Mouse (Mus musculus): Measurements from ENCODE around the gene Pygo2. TPM values are rescaled to one million over a fixed set of nuclear protein-coding genes. Genes with fewer than 3 reads are reported as not detected.

The Pygo2 gene
- polyA plus RNA-seq, 2 experiments, result 58.3 to 83.4 TPM

DNA sequence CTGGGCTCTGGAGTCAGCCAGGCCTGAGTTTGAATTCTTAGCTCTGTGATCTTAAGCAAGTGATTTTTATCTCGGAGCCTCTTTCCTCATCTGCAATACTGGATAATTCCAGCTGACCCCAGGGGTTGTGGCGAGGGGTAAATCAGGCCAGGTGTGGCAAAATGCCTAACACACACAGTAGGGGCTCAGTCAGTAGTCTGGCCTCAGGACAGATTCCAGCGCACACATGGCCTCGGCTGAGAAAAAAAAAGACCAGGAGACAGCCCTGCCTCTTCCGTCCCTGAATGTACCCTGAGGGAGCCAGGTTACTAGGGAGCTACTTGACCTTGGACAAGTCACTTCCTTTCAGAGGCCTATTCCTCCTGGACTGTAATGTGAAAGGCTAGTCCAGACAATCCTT is 47.1 kb upstream of the Pygo2 start:
- Histone ChIP-seq H3K27me3 (ENCODE audit: control insufficient read depth, insufficient read depth, low read length) (no peaks in the 10 kb centered on the region), H3K36me3 (ENCODE audit: control insufficient read depth, insufficient read depth, low read length) (no peaks in the 10 kb centered on the region), H3K4me3 (replicated peaks; ENCODE audit: low read length) (no peak overlapping the region), H3K9me3 (ENCODE audit: control insufficient read depth, low read length) (no peaks in the 10 kb centered on the region), H3K4me1 (ENCODE audit: control insufficient read depth, insufficient read depth, low read length) (peaks cover 17% of the 10 kb centered on the region), H3K4me2 (replicated peaks; ENCODE audit: low read depth, low read length, severe bottlenecking) (no peak overlapping the region), H3K9ac (ENCODE audit: low read depth, low read length, severe bottlenecking) (no peak overlapping the region), H3K27ac (replicated peaks; ENCODE audit: low read depth, low read length) (no peak overlapping the region)
- no peak for DNase-seq (ENCODE audit: low spot score)
- WGBS, result 85% methylated on average over 5 of the region's 5 CpGs
- ATAC-seq (ENCODE audit: low FRiP score, low read depth), result no peak
- TF ChIP-seq POLR2A (IDR thresholded peaks at IDR 0.05; ENCODE audit: borderline replicate concordance, extremely low read depth, insufficient read depth, insufficient read length), result no peak

DNA sequence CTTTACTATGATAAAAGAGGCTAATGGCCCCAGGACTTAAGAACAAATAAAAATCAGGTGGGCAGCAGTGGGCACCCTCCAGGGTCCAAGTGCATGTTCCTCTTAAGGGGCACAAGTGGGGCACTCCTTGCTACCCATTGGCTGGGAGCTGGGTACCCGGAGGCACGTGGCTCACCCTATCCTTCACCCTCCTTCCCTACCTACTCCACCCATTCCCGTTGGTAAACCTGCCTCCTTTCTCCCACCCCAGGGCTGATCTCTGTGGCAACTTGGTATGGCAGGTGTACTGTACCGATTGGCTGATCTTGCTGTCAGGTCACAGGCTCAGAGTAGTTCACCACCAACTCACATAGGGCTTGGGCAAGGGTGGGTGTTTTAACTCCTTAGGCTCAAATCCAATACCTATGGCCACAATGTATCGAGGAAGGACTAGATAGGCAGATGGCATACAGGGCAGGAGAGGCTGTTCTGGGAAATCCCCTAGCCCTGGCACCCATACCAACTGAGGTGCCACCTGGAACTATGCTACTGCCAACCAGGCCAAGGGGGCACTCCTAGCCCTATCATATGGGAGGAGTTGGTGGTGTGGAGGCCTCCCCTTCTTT is 46.3 kb upstream of the Pygo2 start:
- no peaks in the 10 kb centered on the region for H3K36me3 ChIP-seq (ENCODE audit: control insufficient read depth, insufficient read depth, low read length)
- no peaks in the 10 kb centered on the region for H3K9me3 ChIP-seq (ENCODE audit: control insufficient read depth, low read length)
- H3K4me2 ChIP-seq (replicated peaks; ENCODE audit: low read depth, low read length, severe bottlenecking), result no peak overlapping the region
- no peak overlapping the region for H3K27ac ChIP-seq (replicated peaks; ENCODE audit: low read depth, low read length)
- DNase-seq (ENCODE audit: low spot score), result no peak
- H3K4me3 ChIP-seq (replicated peaks; ENCODE audit: low read length), result no peak overlapping the region
- no peak for ATAC-seq (ENCODE audit: low FRiP score, low read depth)
- 87% methylated on average over 5 of the region's 5 CpGs for WGBS
- TF ChIP-seq POLR2A (IDR thresholded peaks at IDR 0.05; ENCODE audit: borderline replicate concordance, extremely low read depth, insufficient read depth, insufficient read length), result no peak
- H3K9ac ChIP-seq (ENCODE audit: low read depth, low read length, severe bottlenecking), result no peak overlapping the region
- no peaks in the 10 kb centered on the region for H3K27me3 ChIP-seq (ENCODE audit: control insufficient read depth, insufficient read depth, low read length)
- peaks cover 12% of the 10 kb centered on the region for H3K4me1 ChIP-seq (ENCODE audit: control insufficient read depth, insufficient read depth, low read length)

DNA sequence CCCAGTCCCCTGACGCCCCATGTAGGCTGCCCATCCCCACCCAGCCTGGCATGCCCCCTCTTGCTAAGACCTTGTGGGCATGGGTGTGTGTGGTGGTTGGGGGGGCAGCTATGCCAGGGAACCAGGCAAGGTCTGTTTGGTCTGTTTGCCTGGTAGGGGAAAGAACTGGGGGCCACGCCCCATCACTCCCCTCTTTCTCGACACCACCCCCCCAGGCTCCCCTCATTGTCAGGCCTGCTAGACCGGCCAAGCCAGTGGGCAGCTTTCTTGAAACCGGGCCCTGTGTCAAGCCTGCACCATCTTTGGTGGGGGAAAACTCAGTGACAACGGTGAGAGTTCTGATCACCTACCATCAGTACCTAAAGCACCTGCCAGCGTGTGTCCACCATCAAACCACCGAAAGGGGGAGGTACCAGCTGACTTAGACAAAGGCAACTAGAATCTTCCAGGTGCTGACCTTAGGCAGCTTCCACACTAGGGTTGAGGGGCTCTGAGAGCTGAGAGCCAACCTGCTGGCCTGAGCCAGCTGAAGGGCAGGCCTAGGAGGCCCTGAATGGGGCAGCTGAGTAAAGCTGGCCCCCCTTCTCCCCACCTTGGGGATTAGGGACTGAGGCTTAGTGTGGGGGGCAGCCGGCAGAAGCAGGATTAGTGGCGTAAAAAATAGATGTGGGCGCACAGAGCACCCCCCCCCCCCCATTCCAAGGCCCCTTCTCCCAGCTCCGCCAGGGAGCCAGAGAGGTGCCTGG is 45.5 kb upstream of the Pygo2 start:
- no peak for TF ChIP-seq POLR2A (IDR thresholded peaks at IDR 0.05; ENCODE audit: borderline replicate concordance, extremely low read depth, insufficient read depth, insufficient read length)
- 63% methylated on average over 11 of the region's 12 CpGs for WGBS
- Histone ChIP-seq H3K27ac (replicated peaks; ENCODE audit: low read depth, low read length) (no peak overlapping the region), H3K4me1 (ENCODE audit: control insufficient read depth, insufficient read depth, low read length) (peaks cover 8% of the 10 kb centered on the region), H3K9ac (ENCODE audit: low read depth, low read length, severe bottlenecking) (no peak overlapping the region), H3K9me3 (ENCODE audit: control insufficient read depth, low read length) (no peaks in the 10 kb centered on the region), H3K36me3 (ENCODE audit: control insufficient read depth, insufficient read depth, low read length) (no peaks in the 10 kb centered on the region), H3K4me2 (replicated peaks; ENCODE audit: low read depth, low read length, severe bottlenecking) (no peak overlapping the region), H3K27me3 (ENCODE audit: control insufficient read depth, insufficient read depth, low read length) (no peaks in the 10 kb centered on the region), H3K4me3 (replicated peaks; ENCODE audit: low read length) (no peak overlapping the region)
- ATAC-seq (ENCODE audit: low FRiP score, low read depth), result no peak
- DNase-seq (ENCODE audit: low spot score), result no peak

DNA sequence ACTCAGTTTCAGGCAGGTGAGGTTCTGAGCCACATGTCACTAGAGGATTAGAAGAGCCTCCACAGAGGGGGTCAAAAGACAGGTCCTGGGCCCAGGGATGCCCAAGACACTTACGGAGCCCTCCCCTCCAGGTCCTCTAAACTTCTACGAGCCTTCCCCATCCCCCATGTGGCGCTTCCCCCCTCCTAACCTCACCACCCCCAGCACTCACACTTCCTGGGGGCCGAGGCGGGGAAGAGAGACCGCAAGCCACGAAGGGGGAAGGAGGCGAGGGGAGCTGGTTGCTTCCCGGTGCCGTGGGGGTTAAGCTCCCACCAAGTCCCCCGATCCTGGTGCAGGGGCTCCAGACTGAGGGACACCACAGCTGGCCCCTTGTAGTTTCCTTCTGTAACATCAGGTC is 44.6 kb upstream of the Pygo2 start:
- Histone ChIP-seq H3K4me3 (replicated peaks; ENCODE audit: low read length) (no peak overlapping the region), H3K9ac (ENCODE audit: low read depth, low read length, severe bottlenecking) (0 out of 2 replicates have a peak overlapping the region, but pooled peaks have one; percentile 1), H3K4me1 (ENCODE audit: control insufficient read depth, insufficient read depth, low read length) (peaks cover 8% of the 10 kb centered on the region), H3K9me3 (ENCODE audit: control insufficient read depth, low read length) (no peaks in the 10 kb centered on the region), H3K27ac (replicated peaks; ENCODE audit: low read depth, low read length) (no peak overlapping the region), H3K36me3 (ENCODE audit: control insufficient read depth, insufficient read depth, low read length) (no peaks in the 10 kb centered on the region), H3K4me2 (replicated peaks; ENCODE audit: low read depth, low read length, severe bottlenecking) (no peak overlapping the region), H3K27me3 (ENCODE audit: control insufficient read depth, insufficient read depth, low read length) (no peaks in the 10 kb centered on the region)
- ATAC-seq (ENCODE audit: low FRiP score, low read depth) (no peak), DNase-seq (ENCODE audit: low spot score) (no peak)
- WGBS, result 54% methylated on average over 7 of the region's 11 CpGs
- no peak for TF ChIP-seq POLR2A (IDR thresholded peaks at IDR 0.05; ENCODE audit: borderline replicate concordance, extremely low read depth, insufficient read depth, insufficient read length)

DNA sequence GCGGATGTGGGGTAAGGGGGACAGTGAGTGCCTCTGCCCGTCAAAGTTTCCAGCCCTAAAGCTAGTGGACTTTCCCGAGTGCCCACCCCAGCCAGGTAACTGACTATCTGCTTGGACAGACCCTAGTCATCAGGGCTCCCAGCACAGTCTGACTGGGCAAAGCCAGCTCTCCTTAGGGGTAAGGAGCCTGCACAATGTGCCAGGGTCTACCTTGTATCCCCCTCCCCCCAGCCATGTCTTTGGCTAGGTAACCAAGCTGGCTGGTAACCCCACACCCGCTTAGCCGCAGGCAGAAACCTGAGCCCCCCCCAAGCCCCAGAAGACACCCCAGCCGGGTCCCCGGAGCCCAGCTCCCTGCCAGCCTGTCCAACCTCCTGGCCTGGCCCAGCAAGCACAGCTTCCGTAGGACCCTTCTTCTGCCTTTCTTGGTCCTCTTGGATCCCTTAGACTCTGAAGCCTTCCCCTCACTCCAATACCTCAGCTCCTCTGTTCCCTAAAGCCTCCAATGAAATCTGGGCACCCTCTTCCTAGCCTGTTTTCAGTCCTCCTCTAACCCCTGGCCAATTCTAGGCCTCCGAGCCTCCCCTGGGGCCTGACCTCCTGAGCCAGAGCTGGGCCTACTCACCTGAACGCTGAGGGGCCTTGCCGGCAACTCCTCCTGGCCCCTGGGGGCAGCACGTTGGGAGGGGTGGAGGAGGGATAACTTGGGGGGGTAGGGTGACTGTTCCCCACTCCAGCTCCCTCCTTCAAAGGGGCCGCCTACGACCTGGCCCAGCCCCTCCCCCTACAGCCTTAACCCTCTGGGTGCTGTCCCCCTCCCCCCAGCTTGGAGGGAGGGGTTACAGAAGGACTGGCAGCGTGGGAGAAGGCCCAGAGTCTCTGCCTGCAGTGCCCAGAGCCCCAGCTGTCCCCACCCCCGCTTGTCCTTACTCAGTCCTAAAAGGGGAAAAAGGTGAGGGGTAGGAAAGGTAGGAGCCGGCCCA is 43.3 kb upstream of the Pygo2 start:
- H3K27me3 ChIP-seq (ENCODE audit: control insufficient read depth, insufficient read depth, low read length), result no peaks in the 10 kb centered on the region

More for the DNA sequence above, 43.3 kb upstream of the Pygo2 start:
- H3K4me3 ChIP-seq (replicated peaks; ENCODE audit: low read length), result no peak overlapping the region
- no peaks in the 10 kb centered on the region for H3K36me3 ChIP-seq (ENCODE audit: control insufficient read depth, insufficient read depth, low read length)
- no peak overlapping the region for H3K9ac ChIP-seq (ENCODE audit: low read depth, low read length, severe bottlenecking)
- DNase-seq (ENCODE audit: low spot score), result no peak
- 60% methylated on average over 17 of the region's 17 CpGs for WGBS
- H3K9me3 ChIP-seq (ENCODE audit: control insufficient read depth, low read length), result no peaks in the 10 kb centered on the region
- no peak overlapping the region for H3K27ac ChIP-seq (replicated peaks; ENCODE audit: low read depth, low read length)
- H3K4me2 ChIP-seq (replicated peaks; ENCODE audit: low read depth, low read length, severe bottlenecking), result 0 out of 2 replicates have a peak overlapping the region, but pooled peaks have one; percentile 2
- peaks cover 20% of the 10 kb centered on the region for H3K4me1 ChIP-seq (ENCODE audit: control insufficient read depth, insufficient read depth, low read length)
- ATAC-seq (ENCODE audit: low FRiP score, low read depth), result no peak
- no peak for TF ChIP-seq POLR2A (IDR thresholded peaks at IDR 0.05; ENCODE audit: borderline replicate concordance, extremely low read depth, insufficient read depth, insufficient read length)
